Mouse (Mus musculus) ES-E14 (cell line): ENCODE measurements around the gene Olfr109.

Experiments used
- HCFC1 ChIP-seq: IDR thresholded peaks from 2 replicates; pipeline ENCODE4 v1.6.1; 2012; ENCODE audit warnings: low read length, inconsistent platforms, borderline replicate concordance; ENCODE audit not compliant: insufficient read depth
- ZC3H11A ChIP-seq: IDR thresholded peaks from 2 replicates; pipeline ENCODE4 v1.6.1; 2012; ENCODE audit warnings: low read depth, mild to moderate bottlenecking, inconsistent platforms, low read length, borderline replicate concordance
- ZNF384 ChIP-seq: IDR thresholded peaks from 2 replicates; pipeline ENCODE4 v1.6.1; 2012; ENCODE audit warnings: low read depth, low read length, inconsistent platforms

GRCm38 (mm10) chr17:37458616-37459015, at the start of gene Olfr109:
- TF ChIP-seq HCFC1, result no peak
- no peak for TF ChIP-seq ZNF384
- TF ChIP-seq ZC3H11A, result no peak
